Mouse (Mus musculus): ENCODE measurements around the gene Plk5.

Gene Plk5

GRCm38 (mm10) chr10:80389185-80389708, 33.0 kb downstream of the Plk5 start:
- no peak for DNase-seq

GRCm38 (mm10) chr10:80390697-80391096, 34.4 kb downstream of the Plk5 start:
- no peak for DNase-seq

GRCm38 (mm10) chr10:80392687-80393086, 36.4 kb downstream of the Plk5 start:
- no peak for DNase-seq

- DNase-seq = no peak
These were observed 38.9 kb downstream of the Plk5 start for GRCm38 (mm10) chr10:80395025-80395627.

- no peak for DNase-seq
These were observed 40.7 kb downstream of the Plk5 start for GRCm38 (mm10) chr10:80396822-80397523.

- no peak for DNase-seq
These were observed 41.4 kb downstream of the Plk5 start for GRCm38 (mm10) chr10:80397524-80398173.

- no peak for DNase-seq
These were observed 41.9 kb downstream of the Plk5 start for GRCm38 (mm10) chr10:80398174-80398535.

GRCm38 (mm10) chr10:80398719-80399190, 42.5 kb downstream of the Plk5 start:
- DNase-seq = peak; percentile 99

GRCm38 (mm10) chr10:80399191-80399972, 43.1 kb downstream of the Plk5 start, which contains the start of gene Mbd3:
Gene Mbd3, minus strand, starts transcription at chr10:80399550.
- peak; percentile 100 for DNase-seq

- DNase-seq = no peak
These were observed 43.9 kb downstream of the Plk5 start for GRCm38 (mm10) chr10:80399973-80400703.

- no peak for DNase-seq
These were observed 44.5 kb downstream of the Plk5 start for GRCm38 (mm10) chr10:80400704-80401161.

GRCm38 (mm10) chr10:80403044-80403692, 46.9 kb downstream of the Plk5 start:
- DNase-seq = peak; percentile 48

GRCm38 (mm10) chr10:80405481-80406173, 49.4 kb downstream of the Plk5 start:
- no peak for DNase-seq

- peak; percentile 96 for DNase-seq
These were observed 50.6 kb downstream of the Plk5 start, which contains the start of gene Uqcr11 for GRCm38 (mm10) chr10:80406684-80407501. Gene Uqcr11, minus strand, starts transcription at chr10:80406830.

- DNase-seq = no peak
These were observed 51.7 kb downstream of the Plk5 start for GRCm38 (mm10) chr10:80407924-80408323.

GRCm38 (mm10) chr10:80412656-80413541, 56.6 kb downstream of the Plk5 start:
- peak; percentile 91 for DNase-seq
